Comparison of ENCODE assay signal across 16 mouse cellular contexts in genomic region chr4:12263197-12263596, GRCm38 (mm10).
DNase-seq lines count a peak whose midpoint lies in the region; ATAC-seq lines count a peak whose summit lies in the region.
"Had no signal": no experiment of that assay in that cellular context is flagged by ENCODE, and none has a peak within 500 bp of the region (broad histone marks: within the 10 kb centered on the region; RNA-seq: fewer than 3 reads in every experiment).

No protein-coding gene starts in this region.

- H3K27me3 ChIP-seq in forebrain, embryonic 13.5 days = no peaks in the 10 kb centered on the region
- no peaks in the 10 kb centered on the region for H3K27me3 ChIP-seq in hindbrain, embryonic 16.5 days (replicated peaks; ENCODE audit: control insufficient read depth, insufficient read depth, low read length)
- no peaks in the 10 kb centered on the region for H3K27me3 ChIP-seq in neural tube, embryonic 12.5 days (replicated peaks)
- H3K27me3 ChIP-seq: CH12.LX; heart, embryonic 12.5 days; lung, embryonic 15.5 days; megakaryocyte, embryonic 14.5 days had no signal

- H3K4me1 ChIP-seq in forebrain, embryonic 13.5 days = peaks cover 3% of the 10 kb centered on the region; the same call in 1 of the 2 replicates
- peaks cover 5% of the 10 kb centered on the region; the same call in 1 of the 2 replicates for H3K4me1 ChIP-seq in hindbrain, embryonic 16.5 days (ENCODE audit: control insufficient read depth, insufficient read depth, low read depth, low read length)
- H3K4me1 ChIP-seq in neural tube, embryonic 12.5 days = no peaks in the 10 kb centered on the region
- H3K4me1 ChIP-seq: heart, embryonic 12.5 days; lung, embryonic 15.5 days; megakaryocyte, embryonic 14.5 days had no signal

- ATAC-seq in forebrain, embryonic 13.5 days = peak; percentile 93
- peak; percentile 90 for ATAC-seq in hindbrain, embryonic 16.5 days
- ATAC-seq in neural tube, embryonic 12.5 days (ENCODE audit: low FRiP score, low read depth) = peak; percentile 88
- no peak for ATAC-seq in megakaryocyte-erythroid progenitor cell, adult 5-6 weeks (replicated peaks; ENCODE audit: low FRiP score, low TSS enrichment, poor library complexity, severe bottlenecking)

- intact Hi-C loops in heart, postnatal 14 days (cut with DNase I) = no loop called here

- WGBS in forebrain, embryonic 13.5 days = 24% methylated on average over 10 of the region's 10 CpGs
- WGBS in hindbrain, embryonic 16.5 days = 24% methylated on average over 10 of the region's 10 CpGs
- 31% methylated on average over 10 of the region's 10 CpGs for WGBS in neural tube, embryonic 12.5 days

- no peaks in the 10 kb centered on the region for H3K36me3 ChIP-seq in forebrain, embryonic 13.5 days (ENCODE audit: poor library complexity, severe bottlenecking)
- no peaks in the 10 kb centered on the region for H3K36me3 ChIP-seq in hindbrain, embryonic 16.5 days (ENCODE audit: control insufficient read depth, insufficient read depth, low read length)
- H3K36me3 ChIP-seq in neural tube, embryonic 12.5 days = no peaks in the 10 kb centered on the region
- H3K36me3 ChIP-seq: heart, embryonic 12.5 days; lung, embryonic 15.5 days had no signal

- peak; percentile 51 for DNase-seq in embryo, embryonic 11 days
- no peak for DNase-seq in lung, adult 18-20 months
- no peak for DNase-seq in heart, postnatal 14 days
- DNase-seq: gastrocnemius, postnatal 10 days; kidney, postnatal 36 days; layer of hippocampus, postnatal 36 days; spleen, adult 18-20 months had no signal

- H3K9ac ChIP-seq in forebrain, embryonic 13.5 days = no peak overlapping the region
- H3K9ac ChIP-seq in hindbrain, embryonic 16.5 days (ENCODE audit: low read depth, low read length) = peak overlapping the region; percentile 45; the same call in 1 of the 2 replicates
- H3K9ac ChIP-seq in neural tube, embryonic 12.5 days = no peak overlapping the region
- H3K9ac ChIP-seq: heart, embryonic 12.5 days; lung, embryonic 15.5 days had no signal

- H3K27ac ChIP-seq in forebrain, embryonic 13.5 days = peak overlapping the region; percentile 7
- no peak overlapping the region for H3K27ac ChIP-seq in hindbrain, embryonic 16.5 days (ENCODE audit: low read depth, low read length)
- H3K27ac ChIP-seq in neural tube, embryonic 12.5 days = no peak overlapping the region
- H3K27ac ChIP-seq: lung, embryonic 15.5 days; stomach, postnatal 0 days had no signal

- peak overlapping the region; percentile 23 for H3K4me2 ChIP-seq in forebrain, embryonic 13.5 days
- H3K4me2 ChIP-seq in hindbrain, embryonic 16.5 days (ENCODE audit: low read length) = peak overlapping the region; percentile 47
- peak overlapping the region; percentile 27 for H3K4me2 ChIP-seq in neural tube, embryonic 12.5 days (replicated peaks)
- H3K4me2 ChIP-seq: heart, embryonic 12.5 days; lung, embryonic 15.5 days had no signal

- H3K4me3 ChIP-seq in forebrain, embryonic 13.5 days = no peak overlapping the region
- H3K4me3 ChIP-seq in hindbrain, embryonic 16.5 days (ENCODE audit: low read length) = peak overlapping the region; percentile 18; the same call in 1 of the 2 replicates
- no peak overlapping the region for H3K4me3 ChIP-seq in neural tube, embryonic 12.5 days
- H3K4me3 ChIP-seq: heart, embryonic 12.5 days; lung, embryonic 15.5 days; megakaryocyte, embryonic 14.5 days had no signal

- no peaks in the 10 kb centered on the region for H3K9me3 ChIP-seq in forebrain, embryonic 13.5 days (replicated peaks)
- no peaks in the 10 kb centered on the region for H3K9me3 ChIP-seq in hindbrain, embryonic 16.5 days (ENCODE audit: control insufficient read depth, low read length)
- H3K9me3 ChIP-seq in neural tube, embryonic 12.5 days = no peaks in the 10 kb centered on the region
- H3K9me3 ChIP-seq: heart, embryonic 12.5 days; lung, embryonic 15.5 days; megakaryocyte, embryonic 14.5 days had no signal
